Mouse (Mus musculus) megakaryocyte, embryonic 14.5 days (primary cell): ENCODE results near the gene Slc1a2. TPM values are rescaled to one million over a fixed set of nuclear protein-coding genes. Genes with fewer than 3 reads are reported as not detected.

Source experiments
- H3K27me3 ChIP-seq: replicated peaks from 2 replicates; pipeline ENCODE3; 2012; ENCODE audit warnings: inconsistent platforms
- H3K36me3 ChIP-seq: replicated peaks from 2 replicates; pipeline ENCODE3; 2012; ENCODE audit warnings: low read length, inconsistent platforms, mixed read lengths
- H3K4me1 ChIP-seq: 2 replicates; pipeline ENCODE4 v1.6.1; 2012; ENCODE audit warnings: inconsistent platforms
- H3K4me3 ChIP-seq: replicated peaks from 2 replicates; pipeline ENCODE3; 2012; ENCODE audit warnings: moderate library complexity, mild to moderate bottlenecking, inconsistent platforms
- H3K9me3 ChIP-seq: 2 replicates; pipeline ENCODE4 v1.6.1; 2012; ENCODE audit warnings: inconsistent platforms
- FLI1 ChIP-seq: IDR thresholded peaks from 2 replicates; pipeline ENCODE4 v1.6.1; 2012; ENCODE audit warnings: low read length, inconsistent platforms, mixed read lengths
- GATA1 ChIP-seq: IDR thresholded peaks from 3 replicates; pipeline ENCODE4 v1.6.1; 2012; ENCODE audit warnings: mixed read lengths, low read length, inconsistent platforms, borderline replicate concordance
- polyA plus RNA-seq: library from polyadenylated mRNA; stranded (reverse); fragments of >175 nt; gene quantifications from 2 replicates; pipeline ENCODE4 v1.2.3, GENCODE M21; 2012; ENCODE audit warnings: low replicate concordance; ENCODE audit not compliant: insufficient read depth

Slc1a2 gene
- polyA plus RNA-seq, 1 experiment, result not detected

DNA sequence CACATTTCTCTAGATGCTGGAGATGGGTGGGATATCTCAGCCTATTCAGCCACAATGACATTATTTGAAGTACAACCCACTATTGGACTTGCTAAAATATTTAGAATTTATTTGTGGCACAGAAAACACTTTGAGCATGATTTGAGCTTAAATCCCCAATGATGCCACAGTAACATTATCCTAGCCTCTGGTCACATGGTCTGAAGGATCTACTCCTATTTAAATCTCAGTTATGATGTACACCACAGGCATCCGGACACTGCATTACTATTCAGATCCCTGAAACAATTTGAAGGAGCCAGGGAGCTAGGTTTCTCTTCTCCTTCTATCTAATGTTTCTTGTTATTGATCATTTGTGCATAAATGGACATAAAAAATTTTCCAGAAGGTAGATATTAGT lies 143.4 kb downstream of the Slc1a2 start:
- no peaks in the 10 kb centered on the region for H3K9me3 ChIP-seq
- TF ChIP-seq GATA1, result no peak
- TF ChIP-seq FLI1, result no peak
- peaks cover 8% of the 10 kb centered on the region for H3K27me3 ChIP-seq
- no peak overlapping the region for H3K4me3 ChIP-seq
- H3K4me1 ChIP-seq, result peaks cover 11% of the 10 kb centered on the region
- no peaks in the 10 kb centered on the region for H3K36me3 ChIP-seq

DNA sequence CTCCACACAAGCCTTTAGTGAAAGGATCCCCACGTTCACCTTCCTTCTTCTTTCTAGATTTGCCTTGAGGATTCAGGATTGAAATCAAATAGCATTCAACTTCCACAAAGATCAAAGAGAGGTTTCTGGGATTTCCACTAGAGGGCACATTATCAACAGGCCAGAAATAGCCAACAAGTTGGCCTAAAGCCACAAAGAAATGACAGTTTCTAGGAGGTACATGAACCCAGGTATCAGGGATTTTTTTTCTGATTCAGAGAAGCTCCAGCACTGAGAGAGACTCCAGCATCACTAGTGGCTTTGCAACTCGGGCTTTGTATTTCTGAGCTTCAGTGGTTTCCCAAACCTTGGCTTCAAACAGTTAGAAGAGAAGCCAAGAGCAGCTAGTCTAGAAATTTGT lies 145.7 kb downstream of the Slc1a2 start:
- Histone ChIP-seq H3K9me3 (no peaks in the 10 kb centered on the region), H3K36me3 (no peaks in the 10 kb centered on the region), H3K4me3 (no peak overlapping the region), H3K4me1 (peaks cover 11% of the 10 kb centered on the region), H3K27me3 (peaks cover 6% of the 10 kb centered on the region)
- no peak for TF ChIP-seq FLI1
- TF ChIP-seq GATA1, result no peak

DNA sequence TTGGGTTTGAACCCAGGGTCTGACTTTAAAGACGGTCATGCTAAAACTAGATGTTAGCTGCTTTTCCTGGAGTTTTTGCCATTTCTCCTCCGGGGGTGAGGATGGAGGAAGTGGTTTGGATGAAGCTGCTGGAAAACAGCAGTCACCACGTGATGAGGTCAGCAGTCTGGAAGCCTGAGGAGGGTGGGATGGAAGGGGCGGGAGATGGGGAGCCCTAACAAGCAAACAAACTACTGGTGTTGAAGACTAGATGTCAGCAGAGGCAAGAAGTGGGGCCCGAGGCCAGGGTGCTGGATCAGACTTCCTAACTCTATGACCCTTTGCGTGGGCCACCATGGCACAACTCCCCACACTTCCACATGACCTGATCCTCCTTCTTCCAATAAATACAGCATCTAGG lies 146.8 kb downstream of the Slc1a2 start:
- H3K36me3 ChIP-seq, result peaks cover 2% of the 10 kb centered on the region
- H3K4me3 ChIP-seq, result no peak overlapping the region
- peaks cover 4% of the 10 kb centered on the region for H3K27me3 ChIP-seq
- TF ChIP-seq GATA1 (no peak), FLI1 (no peak)
- H3K9me3 ChIP-seq, result no peaks in the 10 kb centered on the region
- peaks cover 11% of the 10 kb centered on the region for H3K4me1 ChIP-seq

DNA sequence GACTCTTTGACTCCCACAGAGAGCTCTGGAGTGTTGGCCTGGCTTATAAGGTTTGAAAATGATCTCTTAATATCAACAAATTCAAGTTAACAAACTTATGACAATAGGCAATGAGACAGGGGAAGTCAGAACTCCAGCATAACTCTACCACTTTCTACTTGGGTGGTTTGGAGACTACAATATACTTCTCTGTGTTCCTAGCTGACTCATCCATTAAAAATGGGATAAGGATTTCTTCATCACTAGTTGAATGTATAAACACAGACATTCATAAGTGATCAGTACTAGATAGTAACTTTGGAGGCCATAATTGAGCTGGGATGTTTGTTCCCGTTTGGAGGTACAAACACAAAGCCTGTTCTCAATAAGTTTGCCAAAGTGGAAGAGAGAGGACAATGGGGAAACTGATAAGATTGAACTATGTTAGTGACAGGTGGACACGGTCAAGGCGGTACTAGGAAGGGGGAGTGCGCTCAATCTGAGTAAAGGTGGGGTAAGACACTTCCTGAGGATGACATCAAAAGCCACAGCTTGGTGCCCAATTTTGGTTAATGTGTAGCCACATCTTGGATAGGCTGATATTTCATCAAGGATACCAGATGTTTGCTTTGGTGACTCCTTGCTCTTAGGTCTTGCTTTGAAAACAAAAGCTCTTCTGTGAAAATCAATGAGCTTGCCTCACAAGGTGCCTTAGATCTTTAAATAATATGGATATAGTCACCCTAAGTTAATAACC lies 147.5 kb downstream of the Slc1a2 start:
- no peak for TF ChIP-seq GATA1
- TF ChIP-seq FLI1, result no peak
- Histone ChIP-seq H3K27me3 (peaks cover 2% of the 10 kb centered on the region), H3K4me1 (peaks cover 7% of the 10 kb centered on the region)

DNA sequence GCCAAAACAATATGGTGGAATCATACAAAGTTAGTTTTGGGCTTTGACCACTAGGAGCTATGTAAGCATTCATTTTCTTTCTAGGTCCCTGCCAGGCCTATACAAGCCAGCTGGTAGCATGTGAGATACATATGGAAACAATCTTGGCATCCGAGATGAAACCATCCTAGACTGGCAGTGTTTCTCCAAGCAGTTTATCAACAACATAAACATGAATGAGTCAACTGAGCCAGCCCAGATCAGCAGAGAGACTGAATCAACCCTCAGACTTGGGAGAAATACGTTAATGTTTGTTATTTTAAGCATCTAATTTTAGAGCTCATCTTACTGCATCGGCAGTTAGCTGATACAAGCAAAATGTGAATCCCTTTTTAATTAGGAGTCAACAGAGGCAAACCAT lies 149.2 kb downstream of the Slc1a2 start:
- peaks cover 26% of the 10 kb centered on the region for H3K36me3 ChIP-seq
- H3K4me1 ChIP-seq, result peaks cover 7% of the 10 kb centered on the region
- TF ChIP-seq GATA1, result no peak
- no peak for TF ChIP-seq FLI1
- no peaks in the 10 kb centered on the region for H3K9me3 ChIP-seq
- H3K27me3 ChIP-seq, result no peaks in the 10 kb centered on the region
- no peak overlapping the region for H3K4me3 ChIP-seq

More for the DNA sequence above, 147.5 kb downstream of the Slc1a2 start:
- H3K36me3 ChIP-seq, result peaks cover 9% of the 10 kb centered on the region
- no peaks in the 10 kb centered on the region for H3K9me3 ChIP-seq
- H3K4me3 ChIP-seq, result no peak overlapping the region

DNA sequence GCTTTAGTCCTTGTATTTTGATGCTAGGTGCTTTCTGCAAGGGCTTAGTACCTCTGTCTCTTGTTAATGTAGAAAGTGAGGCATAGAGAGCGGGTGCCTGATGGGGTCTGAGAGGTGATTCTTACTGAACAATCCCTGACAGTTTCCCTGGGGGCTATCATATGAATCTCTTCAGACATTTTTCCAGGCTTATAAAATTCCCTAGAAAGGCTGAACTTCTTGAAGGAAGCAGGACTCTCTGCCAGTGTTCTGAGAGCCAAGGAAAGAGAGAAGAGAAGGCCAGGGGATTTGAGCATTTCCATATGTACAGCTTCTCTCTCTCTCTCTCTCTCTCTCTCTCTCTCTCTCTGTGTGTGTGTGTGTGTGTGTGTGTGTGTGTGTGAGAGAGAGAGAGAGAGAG lies 151.0 kb downstream of the Slc1a2 start:
- Histone ChIP-seq H3K27me3 (no peaks in the 10 kb centered on the region), H3K4me1 (peaks cover 7% of the 10 kb centered on the region), H3K9me3 (no peaks in the 10 kb centered on the region), H3K36me3 (peaks cover 44% of the 10 kb centered on the region), H3K4me3 (no peak overlapping the region)
- TF ChIP-seq FLI1, result no peak
- no peak for TF ChIP-seq GATA1

DNA sequence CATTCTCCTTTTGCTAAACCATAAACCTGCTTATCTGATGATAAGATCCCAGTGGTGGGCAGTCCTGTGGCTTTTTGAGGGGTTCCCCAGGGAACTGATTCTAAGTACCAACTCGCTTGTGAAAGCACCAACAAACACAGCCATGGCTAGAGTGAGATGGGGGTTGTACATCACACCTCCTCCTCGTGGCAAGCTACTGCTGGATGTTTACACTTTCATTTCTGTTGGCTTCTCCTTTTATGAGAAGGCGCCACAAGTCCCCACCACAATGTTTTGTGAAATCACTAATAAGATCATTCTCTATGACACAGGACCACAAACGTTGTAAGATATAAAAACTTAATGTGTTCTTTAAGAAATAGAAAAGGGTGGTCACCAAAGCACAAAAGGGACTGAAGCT lies 154.3 kb downstream of the Slc1a2 start:
- H3K27me3 ChIP-seq, result no peaks in the 10 kb centered on the region
- H3K4me3 ChIP-seq, result no peak overlapping the region
- TF ChIP-seq FLI1, result no peak
- TF ChIP-seq GATA1, result no peak
- peaks cover 76% of the 10 kb centered on the region for H3K36me3 ChIP-seq
- H3K4me1 ChIP-seq, result peaks cover 3% of the 10 kb centered on the region; the same call in 1 of the 2 replicates
- H3K9me3 ChIP-seq, result no peaks in the 10 kb centered on the region

DNA sequence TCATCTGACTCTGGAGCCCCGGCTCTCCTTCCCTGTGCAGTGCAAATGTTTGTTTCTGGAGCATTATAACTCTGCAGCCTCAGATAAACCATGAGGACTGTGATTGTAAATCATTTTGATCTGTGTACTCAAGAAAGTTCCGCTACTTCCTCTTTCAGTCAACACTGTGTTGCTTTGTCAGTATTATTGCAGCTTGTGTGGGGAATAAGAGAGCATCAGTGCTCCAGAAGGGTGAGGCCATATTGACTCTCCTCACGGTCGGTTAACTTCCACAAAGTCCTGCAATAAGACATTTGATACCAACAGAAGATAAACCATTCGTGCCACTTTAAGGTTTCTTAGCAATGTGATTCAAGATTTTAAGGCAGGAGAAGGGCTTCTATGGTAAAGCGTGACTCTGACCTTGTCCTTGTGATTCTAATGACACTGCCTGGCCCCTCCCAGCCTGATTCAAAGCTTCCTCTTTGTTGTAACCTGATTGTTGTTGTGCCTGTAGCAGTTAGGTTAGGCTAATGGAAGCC lies 156.9 kb downstream of the Slc1a2 start:
- Histone ChIP-seq H3K36me3 (peaks cover 100% of the 10 kb centered on the region), H3K9me3 (no peaks in the 10 kb centered on the region), H3K4me3 (no peak overlapping the region), H3K27me3 (no peaks in the 10 kb centered on the region), H3K4me1 (peaks cover 3% of the 10 kb centered on the region; the same call in 1 of the 2 replicates)
- TF ChIP-seq FLI1, result no peak
- no peak for TF ChIP-seq GATA1

DNA sequence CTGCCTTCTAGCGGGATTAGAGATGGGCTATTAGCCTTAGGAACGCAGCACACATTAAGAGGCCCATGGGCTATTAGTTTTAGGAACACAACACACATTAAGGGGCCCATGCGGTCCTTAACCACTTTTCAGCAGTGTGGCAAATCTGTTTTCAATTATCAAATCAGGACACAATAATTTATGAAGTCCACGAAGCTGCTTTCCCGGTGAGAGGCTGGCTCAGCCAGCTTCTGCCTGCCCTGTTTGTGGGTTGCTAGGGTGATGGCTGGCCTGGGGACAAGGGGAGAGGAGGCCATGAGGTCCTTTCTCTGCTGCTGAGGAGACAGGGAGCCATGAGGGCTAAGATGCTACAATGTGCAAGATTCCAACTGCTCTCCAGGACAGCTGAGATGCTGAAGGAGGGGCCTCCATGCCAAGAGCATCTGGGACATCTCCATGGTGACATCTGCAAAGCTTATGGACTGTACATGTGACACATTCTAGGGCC lies 161.8 kb downstream of the Slc1a2 start:
- TF ChIP-seq GATA1 (no peak), FLI1 (no peak)
- H3K9me3 ChIP-seq, result no peaks in the 10 kb centered on the region
- no peaks in the 10 kb centered on the region for H3K27me3 ChIP-seq
- H3K4me1 ChIP-seq, result peaks cover 3% of the 10 kb centered on the region; the same call in 1 of the 2 replicates
- no peak overlapping the region for H3K4me3 ChIP-seq
- H3K36me3 ChIP-seq, result peaks cover 100% of the 10 kb centered on the region

DNA sequence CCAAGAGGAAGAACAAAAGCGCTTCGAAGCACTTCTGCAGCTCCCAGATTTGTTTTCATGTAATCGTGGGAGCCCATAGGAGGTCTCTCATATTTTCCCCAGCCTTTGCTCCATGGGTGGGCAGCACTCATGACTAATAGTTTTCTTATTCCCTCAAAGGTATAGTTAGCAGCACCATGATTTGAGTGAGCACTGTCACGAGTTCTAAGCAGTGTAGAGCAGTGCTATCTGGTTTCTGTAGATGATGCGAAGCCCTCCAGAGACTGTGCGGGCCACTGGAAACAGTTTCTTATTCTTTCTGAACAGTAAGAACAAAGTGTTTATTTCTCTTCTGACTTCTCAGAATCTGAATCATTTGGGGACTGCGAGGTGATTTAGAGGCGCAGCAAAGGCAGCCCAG lies 162.3 kb downstream of the Slc1a2 start:
- Histone ChIP-seq H3K4me1 (peaks cover 3% of the 10 kb centered on the region; the same call in 1 of the 2 replicates), H3K27me3 (no peaks in the 10 kb centered on the region), H3K36me3 (peaks cover 100% of the 10 kb centered on the region), H3K4me3 (no peak overlapping the region), H3K9me3 (no peaks in the 10 kb centered on the region)
- no peak for TF ChIP-seq GATA1
- no peak for TF ChIP-seq FLI1
